Comparison of ENCODE assay signal across 11 mouse cellular contexts in the genomic region with DNA sequence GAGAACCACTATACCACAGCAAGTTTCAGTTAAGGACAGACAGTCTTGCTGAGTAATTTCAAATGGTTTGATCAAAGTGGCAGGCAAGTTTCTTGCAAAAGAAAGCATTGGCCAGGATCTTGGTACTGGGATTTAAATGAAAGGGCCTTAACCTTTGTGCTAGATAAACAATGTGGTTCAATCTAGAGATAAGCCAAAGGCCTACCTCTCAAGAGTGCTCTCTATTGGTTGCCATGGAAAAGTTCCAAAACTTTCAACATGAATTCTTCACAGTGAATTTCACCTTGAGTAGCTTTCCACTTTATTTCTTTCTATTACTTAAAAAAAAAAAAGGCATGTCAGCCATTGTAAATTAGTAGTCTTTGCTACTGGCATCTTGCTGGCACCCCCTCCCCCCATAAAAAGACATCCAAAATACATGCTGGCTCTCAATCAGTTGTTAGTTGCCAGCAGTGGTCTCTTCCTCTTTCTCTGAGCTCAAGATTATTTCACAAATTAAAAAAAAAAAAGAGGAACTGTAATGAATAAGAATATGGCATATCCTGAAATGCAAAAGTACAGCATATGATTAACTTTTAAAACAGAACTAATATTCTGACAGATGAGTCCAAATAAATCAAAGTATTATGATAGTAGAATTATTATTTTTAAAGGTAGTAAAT.
"Had no signal": no experiment of that assay in that cellular context is flagged by ENCODE, and none has a peak within 500 bp of the region (broad histone marks: within the 10 kb centered on the region; RNA-seq: fewer than 3 reads in every experiment).

No protein-coding gene starts in this region.

- DNase-seq: kidney, adult 8-10 months; kidney, postnatal 25 days; liver; right cerebral cortex, postnatal 25 days; thymus, postnatal 36 days had no signal

- H3K27ac ChIP-seq: limb, embryonic 12.5 days; midbrain, embryonic 12.5 days; neural tube, embryonic 13.5 days had no signal

- H3K4me2 ChIP-seq: limb, embryonic 12.5 days; midbrain, embryonic 12.5 days; neural tube, embryonic 13.5 days had no signal

- ATAC-seq: inflammation-experienced regulatory T-cells, adult 6 months; intestine, postnatal 0 days; midbrain, embryonic 16.5 days had no signal

- H3K36me3 ChIP-seq: limb, embryonic 12.5 days; midbrain, embryonic 12.5 days; neural tube, embryonic 13.5 days had no signal

- H3K4me1 ChIP-seq: limb, embryonic 12.5 days; midbrain, embryonic 12.5 days; neural tube, embryonic 13.5 days had no signal

- H3K4me3 ChIP-seq: limb, embryonic 12.5 days; midbrain, embryonic 12.5 days; neural tube, embryonic 13.5 days had no signal

- H3K9ac ChIP-seq: limb, embryonic 12.5 days; midbrain, embryonic 12.5 days; neural tube, embryonic 13.5 days had no signal

- H3K9me3 ChIP-seq: limb, embryonic 12.5 days; midbrain, embryonic 12.5 days; neural tube, embryonic 13.5 days had no signal

- H3K27me3 ChIP-seq: limb, embryonic 12.5 days; midbrain, embryonic 12.5 days; neural tube, embryonic 13.5 days had no signal
